Mouse (Mus musculus) ovary, adult 18-20 months (tissue): ENCODE results near the gene Olfr222.
"Not testable (repeated sequence)": the region's sequence is repeated elsewhere in the genome, so short reads cannot be mapped to it uniquely, and the experiment has no call there.

Source experiments
- DNase-seq: peaks from one replicate; pipeline ENCODE4 v3.0.0; 2022; ENCODE audit warnings: low spot score, mixed read lengths

The Olfr222 gene

DNA sequence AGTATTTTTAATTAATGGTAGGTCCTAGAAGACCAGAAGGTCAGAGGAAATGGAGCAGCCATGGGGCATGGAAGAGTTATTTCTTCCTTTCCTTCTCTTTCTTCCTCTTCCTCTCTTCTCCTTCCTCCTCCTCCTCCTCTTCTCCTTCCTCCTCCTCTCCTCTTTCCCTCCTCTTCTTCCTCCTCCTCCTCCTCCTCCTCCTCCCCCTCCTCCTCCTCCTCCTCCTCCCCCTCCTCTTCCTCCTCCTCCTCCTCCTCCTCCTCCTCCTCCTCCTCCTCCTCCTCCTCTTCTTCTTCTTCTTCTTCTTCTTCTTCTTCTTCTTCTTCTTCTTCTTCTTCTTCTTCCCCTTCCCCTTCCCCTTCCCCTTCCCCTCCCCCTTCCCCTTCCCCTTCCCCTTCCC lies at the start of gene Olfr222:
Gene Olfr222 (minus strand): TSS at position 101 of the 400 bp plus-strand sequence.
- not testable (repeated sequence) for DNase-seq

DNA sequence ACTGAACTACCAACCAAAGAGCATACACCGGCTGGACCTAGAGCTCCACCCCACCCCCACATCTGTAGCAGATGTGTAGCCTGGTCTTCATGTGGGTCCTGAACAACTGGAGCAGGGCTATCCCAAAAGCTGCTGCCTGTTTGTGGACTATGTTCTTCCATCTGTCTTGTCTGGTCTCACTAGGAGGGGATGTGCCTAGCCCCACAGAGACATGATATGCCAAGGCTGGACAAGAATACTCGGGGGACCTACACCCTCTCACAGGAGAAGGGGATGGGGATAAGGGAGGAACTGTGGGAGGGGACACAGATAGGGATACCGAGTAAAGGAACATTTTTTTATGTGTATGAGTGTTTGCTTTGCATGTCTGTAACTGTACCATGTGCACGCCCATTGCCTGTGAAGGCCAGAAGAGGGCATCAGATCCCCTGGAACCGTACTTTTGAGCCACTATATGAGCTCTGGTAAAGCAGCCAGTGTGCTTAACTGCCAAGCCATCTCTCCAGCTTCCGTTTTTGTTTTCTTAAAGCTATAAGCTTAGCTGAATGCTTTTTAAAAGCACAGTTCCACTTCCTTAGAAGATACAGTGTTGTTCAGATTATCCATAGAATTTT lies 48.1 kb upstream of the Olfr222 start:
- DNase-seq = no peak

- no peak for DNase-seq
Observed at GRCm38 (mm10) chr11:59622214-59622613, 46.2 kb upstream of the Olfr222 start.

GRCm38 (mm10) chr11:59616986-59617385 lies 41.0 kb upstream of the Olfr222 start:
- DNase-seq = not testable (repeated sequence)

- no peak for DNase-seq
Observed at GRCm38 (mm10) chr11:59614120-59614519, 38.1 kb upstream of the Olfr222 start.

GRCm38 (mm10) chr11:59611646-59612045 lies 35.6 kb upstream of the Olfr222 start:
- no peak for DNase-seq

GRCm38 (mm10) chr11:59602287-59602686 lies 26.3 kb upstream of the Olfr222 start:
- no peak for DNase-seq

DNA sequence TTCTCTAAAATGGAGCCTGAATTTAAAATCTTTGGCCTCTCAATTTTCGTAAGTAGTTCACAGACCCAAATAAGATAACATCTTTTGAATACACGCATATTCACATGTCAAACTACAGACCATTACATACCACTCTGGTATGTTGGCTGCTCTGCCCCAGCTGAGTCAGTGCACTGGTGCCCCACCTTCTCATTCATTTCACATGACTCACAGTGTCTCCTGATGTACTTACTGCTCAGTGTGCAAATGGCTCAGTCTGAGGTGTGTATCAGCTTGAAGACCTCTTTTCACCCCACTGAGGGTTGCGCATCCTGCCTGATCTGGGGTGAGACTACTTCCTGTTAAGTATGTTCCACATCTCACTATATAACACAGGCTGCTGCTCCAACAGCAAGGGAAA lies 24.8 kb upstream of the Olfr222 start:
- no peak for DNase-seq

DNA sequence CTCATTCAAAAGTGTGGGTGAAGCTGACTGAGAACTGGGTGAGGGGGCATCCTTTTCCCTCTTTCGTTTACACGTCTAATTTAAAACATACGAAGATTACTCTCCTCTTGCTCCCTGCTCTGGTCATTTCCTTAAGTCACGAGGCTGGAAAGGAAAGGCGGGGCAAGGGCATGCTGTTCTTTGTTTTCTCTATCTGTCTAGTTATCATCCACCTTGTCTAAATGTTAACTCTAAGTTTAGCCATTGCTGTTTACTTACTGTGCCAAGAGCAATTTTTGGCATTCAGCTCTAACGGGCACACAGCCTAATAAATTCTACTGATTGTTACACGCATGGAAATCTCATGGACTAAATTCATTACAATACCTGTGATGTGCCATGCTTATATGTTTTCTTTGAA lies 23.2 kb upstream of the Olfr222 start:
- no peak for DNase-seq

GRCm38 (mm10) chr11:59596950-59597349 lies 20.9 kb upstream of the Olfr222 start:
- no peak for DNase-seq

- DNase-seq = no peak
Observed at GRCm38 (mm10) chr11:59596091-59596490, 20.1 kb upstream of the Olfr222 start.

GRCm38 (mm10) chr11:59593189-59593588 lies 17.2 kb upstream of the Olfr222 start, which contains the start of gene Olfr223:
Olfr223 (minus strand) TSS chr11:59593289.
- no peak for DNase-seq

- DNase-seq = no peak
Observed at GRCm38 (mm10) chr11:59589496-59589895, 13.5 kb upstream of the Olfr222 start.

DNA sequence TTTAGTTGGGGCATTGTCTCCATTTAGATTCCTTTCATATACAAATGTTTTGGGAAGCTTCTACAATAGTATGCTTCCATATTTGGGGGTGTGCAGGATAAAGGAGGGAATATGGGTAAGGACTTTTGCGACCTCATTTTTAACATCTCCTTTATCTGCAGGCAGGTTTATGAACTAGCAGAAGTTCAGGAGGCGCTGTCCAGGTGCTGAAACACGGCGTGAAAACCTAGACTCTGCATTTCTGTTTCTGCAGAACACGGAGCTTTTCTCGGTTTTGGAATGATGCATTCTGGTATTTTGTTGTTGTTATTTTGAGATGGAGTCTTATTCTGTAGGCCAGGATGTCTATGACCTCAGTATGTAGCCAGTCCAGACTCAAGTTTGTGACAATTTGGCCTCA lies 8.5 kb upstream of the Olfr222 start:
- DNase-seq = no peak

- no peak for DNase-seq
Observed at GRCm38 (mm10) chr11:59575726-59576125, 309 bp downstream of the Olfr222 start.

- DNase-seq = no peak
Observed at GRCm38 (mm10) chr11:59569306-59569705, 6.7 kb downstream of the Olfr222 start.

DNA sequence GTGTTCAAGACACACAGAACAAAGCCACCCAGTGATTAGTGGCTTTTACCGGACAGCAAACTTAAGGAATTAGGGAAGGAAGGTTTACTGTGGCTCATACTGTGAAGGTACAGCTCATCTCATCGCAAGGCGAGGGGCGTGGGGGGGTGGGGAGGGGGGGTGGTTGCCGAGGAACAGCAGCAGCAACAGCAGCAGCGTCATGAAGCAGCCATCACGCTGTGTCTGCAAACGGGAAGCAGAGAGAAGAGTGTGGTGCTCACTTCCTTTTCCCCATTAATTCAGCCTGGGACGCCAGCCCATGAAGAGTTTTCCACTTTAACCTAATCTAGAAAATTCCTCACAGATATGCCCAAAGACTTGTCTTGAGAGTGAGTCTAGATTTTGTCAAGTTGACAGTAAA lies 13.2 kb downstream of the Olfr222 start:
- no peak for DNase-seq

DNA sequence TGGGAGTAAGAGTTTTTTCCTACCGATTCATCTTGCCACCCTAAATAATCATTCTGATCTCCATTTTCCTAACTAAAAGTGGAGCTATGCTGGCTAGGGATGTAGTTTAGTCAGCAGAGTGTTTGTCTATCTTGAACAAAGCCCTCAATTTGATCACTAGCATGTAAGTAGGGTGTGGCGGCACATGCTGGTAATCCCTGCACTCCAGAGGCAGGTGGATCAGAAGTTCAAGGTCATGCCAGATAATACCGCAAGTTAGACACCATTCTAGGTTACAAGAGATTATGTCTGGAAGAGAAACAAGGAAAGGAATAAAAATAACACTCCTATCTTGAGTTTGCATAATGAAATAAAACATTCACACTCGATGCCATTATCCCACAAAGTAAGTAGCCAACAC lies 13.7 kb downstream of the Olfr222 start:
- DNase-seq = no peak

- DNase-seq = no peak
Observed at GRCm38 (mm10) chr11:59560906-59561305, 15.1 kb downstream of the Olfr222 start.

DNA sequence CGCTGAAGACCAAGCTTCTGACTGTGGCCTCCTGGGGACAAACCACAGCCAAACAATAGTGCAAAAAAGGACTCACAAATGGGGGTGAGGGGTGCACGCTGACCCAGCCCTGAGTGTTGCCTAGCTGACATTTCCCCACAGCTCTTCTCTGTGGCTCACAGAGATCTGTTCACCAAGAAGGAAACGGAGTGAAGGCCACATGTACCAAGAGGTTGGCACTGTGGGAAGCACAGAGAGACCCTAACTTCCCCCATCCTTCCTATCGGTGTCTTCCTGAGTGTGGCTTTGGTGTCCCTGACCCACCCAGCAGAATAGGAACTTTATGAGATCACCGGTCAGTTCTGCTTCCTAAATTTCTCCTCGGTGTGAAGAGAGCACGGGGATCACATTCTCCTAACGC lies 21.5 kb downstream of the Olfr222 start:
- DNase-seq = no peak

- DNase-seq = no peak
Observed at GRCm38 (mm10) chr11:59554127-59554526, 21.9 kb downstream of the Olfr222 start.

DNA sequence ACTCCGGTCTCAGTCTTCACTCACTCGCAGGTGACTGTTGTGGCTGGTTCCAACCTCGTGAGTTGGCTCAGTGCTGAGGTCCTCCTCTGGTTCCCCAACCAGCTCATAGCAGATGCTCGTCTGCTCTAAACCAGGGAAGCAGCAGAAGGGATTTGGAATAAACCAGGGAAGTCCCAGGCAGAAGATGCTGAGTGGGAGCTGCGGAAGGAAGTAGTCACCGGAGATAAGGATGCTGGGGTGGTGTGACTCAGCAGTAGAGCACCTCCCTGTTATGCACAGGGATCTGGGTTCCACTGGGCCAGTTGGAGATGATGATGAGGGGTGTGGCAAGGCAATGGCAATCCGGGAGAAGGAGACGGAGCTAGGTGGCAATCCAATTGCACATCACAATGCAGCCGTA lies 32.0 kb downstream of the Olfr222 start:
- DNase-seq = no peak

GRCm38 (mm10) chr11:59543376-59543775 lies 32.7 kb downstream of the Olfr222 start:
- no peak for DNase-seq

DNA sequence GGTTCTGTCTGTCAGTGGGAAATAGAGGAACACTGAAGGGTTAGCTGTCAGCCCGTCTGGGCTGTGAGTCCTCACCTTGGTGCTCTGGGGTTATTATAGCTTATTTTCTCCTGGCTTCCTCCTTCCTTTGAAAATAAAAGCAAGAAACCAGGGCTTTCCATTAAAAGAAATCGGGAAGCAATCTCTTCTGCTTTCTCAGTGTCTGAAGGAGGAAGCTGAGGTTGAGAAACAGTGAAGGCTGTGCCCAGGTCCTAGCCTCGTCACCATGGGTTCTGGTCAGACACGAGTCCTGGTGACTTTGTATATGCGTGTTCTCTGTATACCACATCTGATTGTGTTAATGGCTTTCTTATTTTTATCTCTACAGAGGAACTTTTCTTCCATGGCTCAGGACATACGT lies 33.6 kb downstream of the Olfr222 start:
- DNase-seq = no peak
